Mouse (Mus musculus): ENCODE results near the gene Fzd4.
A peak's percentile ranks its signal among the peaks of the same experiment; 100 is the strongest.

DNA sequence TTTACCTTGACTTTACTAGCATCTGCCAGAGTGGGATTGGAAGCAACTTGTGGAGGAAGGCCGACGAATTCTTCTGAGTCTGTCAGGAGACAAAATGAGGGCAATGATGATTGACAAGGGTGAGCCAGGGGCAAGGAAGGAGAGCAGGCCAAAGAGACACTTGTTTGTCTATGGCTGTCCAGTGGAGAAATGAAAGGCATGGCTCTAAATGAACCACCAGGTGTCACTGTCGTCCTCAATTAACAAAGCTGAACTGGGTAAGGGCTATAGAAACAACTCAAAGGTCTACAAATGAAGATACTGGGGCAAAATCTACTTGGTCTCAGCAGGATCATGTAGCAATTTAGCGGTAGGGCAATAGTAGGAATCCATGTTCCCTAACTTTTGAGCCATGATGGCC is 33.4 kb downstream of the Fzd4 start:
- TF ChIP-seq GATA1 (IDR thresholded peaks at IDR 0.05; ENCODE audit: borderline replicate concordance, low read length) (no peak), CTCF (IDR thresholded peaks at IDR 0.05; ENCODE audit: low read depth, low read length) (0 out of 2 replicates have a peak, but pooled peaks have one; percentile 20), POLR2AphosphoS5 (IDR thresholded peaks at IDR 0.05; ENCODE audit: insufficient replicate concordance, low read depth, low read length) (no peak), TAL1 (conservative IDR thresholded peaks at IDR 0.05; ENCODE audit: low read depth, low read length) (no peak), GATA2 (IDR thresholded peaks at IDR 0.05; ENCODE audit: borderline replicate concordance, low read depth, low read length) (no peak)

All from G1E (cell line).